Mouse (Mus musculus) small intestine, adult 2 months (tissue): Measurements from ENCODE around the gene Etnppl.

ENCODE experiments used
- CTCF ChIP-seq: fragments of 200-500 bp; IDR thresholded peaks from 2 replicates; pipeline ENCODE4 v1.5.1; 2012; ENCODE audit warnings: low read depth, mild to moderate bottlenecking, control low read depth, inconsistent platforms, low read length, moderate library complexity, mixed read lengths; ENCODE audit not compliant: insufficient replicate concordance, insufficient read length; ENCODE audit errors: extremely low read depth
- POLR2A ChIP-seq: fragments of 200-500 bp; IDR thresholded peaks from 2 replicates; pipeline ENCODE4 v1.6.1; 2012; ENCODE audit warnings: low read depth, mild to moderate bottlenecking, control low read depth, inconsistent platforms, low read length, moderate library complexity

- TF ChIP-seq CTCF: no peak
- no peak for TF ChIP-seq POLR2A
Measured at GRCm38 (mm10) chr3:130574652-130575051, 42.6 kb upstream of the Etnppl start.
